Mouse (Mus musculus): ENCODE results near the gene Ddah1. TPM values are rescaled to one million over a fixed set of nuclear protein-coding genes. Genes with fewer than 3 reads are reported as not detected.

The Ddah1 gene
- total RNA-seq, 1 experiment: 15.5 TPM

DNA sequence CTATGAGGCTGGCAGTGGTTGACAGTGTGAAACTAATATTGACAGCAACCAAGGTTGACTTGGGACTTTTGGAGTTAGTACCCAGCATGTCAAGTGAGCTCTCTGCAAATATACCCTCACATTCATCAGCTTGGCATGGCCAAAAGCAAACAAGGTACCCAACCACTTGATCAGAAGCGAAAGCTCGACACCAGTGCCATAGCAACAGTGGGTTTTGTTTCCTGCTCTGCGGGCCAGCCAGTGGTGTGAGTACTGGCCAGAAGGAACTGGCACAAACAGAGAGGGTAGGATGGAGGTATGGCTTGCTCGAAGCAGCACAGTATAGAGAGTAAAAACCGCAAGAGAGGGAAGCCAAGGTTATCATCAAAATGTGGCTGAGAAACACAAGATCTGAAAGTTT lies 157.9 kb downstream of the Ddah1 start:
- Histone ChIP-seq H3K9ac (ENCODE audit: insufficient read depth, low read depth, low read length, poor library complexity, severe bottlenecking) (no peak overlapping the region), H3K27ac (ENCODE audit: insufficient read depth, low read depth, low read length, poor library complexity, severe bottlenecking) (no peak overlapping the region), H3K4me3 (ENCODE audit: insufficient read depth in 1 of 2, low read depth in 1 of 2, low read length in 2 of 2, poor library complexity in 1 of 2, severe bottlenecking in 1 of 2) (no peak overlapping the region), H3K4me1 (ENCODE audit: control insufficient read depth in 2 of 2, insufficient read depth in 2 of 2, low read length in 2 of 2, poor library complexity in 1 of 2) (peaks cover 3 to 10% of the 10 kb centered on the region in 2 experiments; a peak in 1 of 4 replicates), H3K9me3 (ENCODE audit: control insufficient read depth, insufficient read depth, low read depth, low read length) (no peaks in the 10 kb centered on the region), H3K36me3 (ENCODE audit: control insufficient read depth, insufficient read depth, low read length, poor library complexity, severe bottlenecking) (no peaks in the 10 kb centered on the region)
- TF ChIP-seq CHD2 (IDR thresholded peaks at IDR 0.05; ENCODE audit: low read depth, low read length): no peak
- no peak for TF ChIP-seq ZNF384 (IDR thresholded peaks at IDR 0.05; ENCODE audit: low read depth, low read length)
- no peak for TF ChIP-seq MAFK (IDR thresholded peaks at IDR 0.05; ENCODE audit: insufficient read depth, low read depth, low read length)
- no peak for TF ChIP-seq HCFC1 (IDR thresholded peaks at IDR 0.05; ENCODE audit: borderline replicate concordance, insufficient read depth, low read length)
- no peak for TF ChIP-seq ZC3H11A (IDR thresholded peaks at IDR 0.05; ENCODE audit: borderline replicate concordance, low read depth, low read length)
- in situ Hi-C loops (cut with MboI; ENCODE audit: low sequenced_read_pairs in 2 of 2, unreplicated experiment in 2 of 2): loop anchor here in 1 of 2 experiments (25.0 kb wide), 2 partner anchors 304 to 504 kb away; no protein-coding TSS in a partner anchor
- no peak for DNase-seq (ENCODE audit: low read depth, low spot score)

DNA sequence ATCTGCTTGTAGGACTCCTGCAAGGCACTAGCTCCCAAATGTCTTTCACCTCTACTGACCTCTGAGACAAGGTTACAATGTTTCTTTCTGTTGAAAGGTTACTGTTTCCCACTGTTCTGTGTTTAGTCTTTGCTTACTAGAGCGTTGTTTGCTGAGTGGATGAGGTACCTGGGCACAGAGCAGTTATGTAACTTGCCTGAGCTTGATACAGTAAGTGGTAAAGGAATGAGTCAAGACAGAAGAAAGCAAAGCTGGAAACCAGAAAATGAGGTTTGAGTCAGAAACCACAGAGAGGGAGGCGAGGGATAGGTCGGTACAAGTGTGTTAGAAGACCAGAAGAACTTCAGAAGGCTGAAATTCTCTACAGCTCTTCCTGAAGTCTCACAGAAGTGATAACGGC lies 158.4 kb downstream of the Ddah1 start:
- H3K4me3 ChIP-seq (ENCODE audit: insufficient read depth in 1 of 2, low read depth in 1 of 2, low read length in 2 of 2, poor library complexity in 1 of 2, severe bottlenecking in 1 of 2): no peak overlapping the region
- H3K9me3 ChIP-seq (ENCODE audit: control insufficient read depth, insufficient read depth, low read depth, low read length): no peaks in the 10 kb centered on the region
- DNase-seq (ENCODE audit: low read depth, low spot score): no peak
- no peak overlapping the region for H3K27ac ChIP-seq (ENCODE audit: insufficient read depth, low read depth, low read length, poor library complexity, severe bottlenecking)
- H3K36me3 ChIP-seq (ENCODE audit: control insufficient read depth, insufficient read depth, low read length, poor library complexity, severe bottlenecking): no peaks in the 10 kb centered on the region
- TF ChIP-seq ZNF384 (IDR thresholded peaks at IDR 0.05; ENCODE audit: low read depth, low read length) (no peak), HCFC1 (IDR thresholded peaks at IDR 0.05; ENCODE audit: borderline replicate concordance, insufficient read depth, low read length) (no peak), CHD2 (IDR thresholded peaks at IDR 0.05; ENCODE audit: low read depth, low read length) (no peak), ZC3H11A (IDR thresholded peaks at IDR 0.05; ENCODE audit: borderline replicate concordance, low read depth, low read length) (no peak), MAFK (IDR thresholded peaks at IDR 0.05; ENCODE audit: insufficient read depth, low read depth, low read length) (no peak)
- in situ Hi-C loops (cut with MboI; ENCODE audit: low sequenced_read_pairs in 2 of 2, unreplicated experiment in 2 of 2): loop anchor here in 1 of 2 experiments (25.0 kb wide), 2 partner anchors 305 to 505 kb away; no protein-coding TSS in a partner anchor
- peaks cover 3 to 10% of the 10 kb centered on the region in 2 experiments; a peak in 1 of 4 replicates for H3K4me1 ChIP-seq (ENCODE audit: control insufficient read depth in 2 of 2, insufficient read depth in 2 of 2, low read length in 2 of 2, poor library complexity in 1 of 2)
- H3K9ac ChIP-seq (ENCODE audit: insufficient read depth, low read depth, low read length, poor library complexity, severe bottlenecking): no peak overlapping the region

- H3K9ac ChIP-seq (ENCODE audit: insufficient read depth, low read depth, low read length, poor library complexity, severe bottlenecking): peak within 1 kb of the TSS; percentile 71; the same call in 1 of the 2 replicates
- no peaks in the 10 kb centered on the region for H3K36me3 ChIP-seq (ENCODE audit: control insufficient read depth, insufficient read depth, low read length, poor library complexity, severe bottlenecking)
- in situ Hi-C loops (cut with MboI; ENCODE audit: low sequenced_read_pairs in 2 of 2, unreplicated experiment in 2 of 2): loop anchor here in 1 of 2 experiments (25.0 kb wide), 2 partner anchors 310 to 510 kb away; no protein-coding TSS in a partner anchor
- DNase-seq (ENCODE audit: low read depth, low spot score): no peak
- no peaks in the 10 kb centered on the region for H3K9me3 ChIP-seq (ENCODE audit: control insufficient read depth, insufficient read depth, low read depth, low read length)
- 0 out of 4 replicates have a peak, but pooled peaks cover 0 to 2% of the 10 kb centered on the region in 2 experiments for H3K4me1 ChIP-seq (ENCODE audit: control insufficient read depth in 2 of 2, insufficient read depth in 2 of 2, low read length in 2 of 2, poor library complexity in 1 of 2)
- no peak within 1 kb of the TSS for H3K27ac ChIP-seq (ENCODE audit: insufficient read depth, low read depth, low read length, poor library complexity, severe bottlenecking)
- TF ChIP-seq HCFC1 (IDR thresholded peaks at IDR 0.05; ENCODE audit: borderline replicate concordance, insufficient read depth, low read length) (no peak), ZNF384 (IDR thresholded peaks at IDR 0.05; ENCODE audit: low read depth, low read length) (no peak), MAFK (IDR thresholded peaks at IDR 0.05; ENCODE audit: insufficient read depth, low read depth, low read length) (no peak), ZC3H11A (IDR thresholded peaks at IDR 0.05; ENCODE audit: borderline replicate concordance, low read depth, low read length) (no peak), CHD2 (IDR thresholded peaks at IDR 0.05; ENCODE audit: low read depth, low read length) (no peak)
- H3K4me3 ChIP-seq (ENCODE audit: insufficient read depth in 1 of 2, low read depth in 1 of 2, low read length in 2 of 2, poor library complexity in 1 of 2, severe bottlenecking in 1 of 2): peak within 1 kb of the TSS; percentile 45 to 58
These were observed 163.8 kb downstream of the Ddah1 start, which contains the start of gene Bcl10 for GRCm38 (mm10) chr3:145922019-145922854. Gene Bcl10 (plus strand): TSS chr3:145922804.

GRCm38 (mm10) chr3:145922971-145923370 lies 164.5 kb downstream of the Ddah1 start:
- in situ Hi-C loops (cut with MboI; ENCODE audit: low sequenced_read_pairs in 2 of 2, unreplicated experiment in 2 of 2): loop anchor here in 1 of 2 experiments (25.0 kb wide), 2 partner anchors 311 to 511 kb away; no protein-coding TSS in a partner anchor
- H3K9ac ChIP-seq (ENCODE audit: insufficient read depth, low read depth, low read length, poor library complexity, severe bottlenecking): no peak overlapping the region
- no peak for TF ChIP-seq HCFC1 (IDR thresholded peaks at IDR 0.05; ENCODE audit: borderline replicate concordance, insufficient read depth, low read length)
- no peak for TF ChIP-seq ZC3H11A (IDR thresholded peaks at IDR 0.05; ENCODE audit: borderline replicate concordance, low read depth, low read length)
- no peak for TF ChIP-seq MAFK (IDR thresholded peaks at IDR 0.05; ENCODE audit: insufficient read depth, low read depth, low read length)
- TF ChIP-seq ZNF384 (IDR thresholded peaks at IDR 0.05; ENCODE audit: low read depth, low read length): no peak
- TF ChIP-seq CHD2 (IDR thresholded peaks at IDR 0.05; ENCODE audit: low read depth, low read length): no peak
- no peaks in the 10 kb centered on the region for H3K9me3 ChIP-seq (ENCODE audit: control insufficient read depth, insufficient read depth, low read depth, low read length)
- 0 out of 4 replicates have a peak, but pooled peaks cover 0 to 2% of the 10 kb centered on the region in 2 experiments for H3K4me1 ChIP-seq (ENCODE audit: control insufficient read depth in 2 of 2, insufficient read depth in 2 of 2, low read length in 2 of 2, poor library complexity in 1 of 2)
- no peak overlapping the region for H3K4me3 ChIP-seq (ENCODE audit: insufficient read depth in 1 of 2, low read depth in 1 of 2, low read length in 2 of 2, poor library complexity in 1 of 2, severe bottlenecking in 1 of 2)
- H3K27ac ChIP-seq (ENCODE audit: insufficient read depth, low read depth, low read length, poor library complexity, severe bottlenecking): no peak overlapping the region
- no peak for DNase-seq (ENCODE audit: low read depth, low spot score)
- H3K36me3 ChIP-seq (ENCODE audit: control insufficient read depth, insufficient read depth, low read length, poor library complexity, severe bottlenecking): peaks cover 4% of the 10 kb centered on the region; the same call in 1 of the 2 replicates

Measured in ES-E14 (cell line).